In genomic region chr9:21002270-21002626, GRCm38 (mm10) we compare ENCODE assay signal across 8 mouse cellular contexts. TPM values are rescaled to one million over a fixed set of nuclear protein-coding genes. Genes with fewer than 3 reads are reported as not detected.
A peak's percentile ranks its signal among the peaks of the same experiment; 100 is the strongest.
DNase-seq lines count a peak whose midpoint lies in the region; ATAC-seq and TF ChIP-seq lines count a peak whose summit lies in the region.

No protein-coding gene starts in this region.

- TF ChIP-seq POLR2A in myocyte (IDR thresholded peaks at IDR 0.05; ENCODE audit: insufficient read length, low read depth) = no peak

- H3K9me3 ChIP-seq in embryonic facial prominence, embryonic 12.5 days = no peaks in the 10 kb centered on the region

- H3K4me1 ChIP-seq in embryonic facial prominence, embryonic 12.5 days = peaks cover 4% of the 10 kb centered on the region

- H3K27me3 ChIP-seq in embryonic facial prominence, embryonic 12.5 days = no peaks in the 10 kb centered on the region
- no peaks in the 10 kb centered on the region for H3K27me3 ChIP-seq in myocyte (ENCODE audit: control insufficient read depth, insufficient read depth, insufficient read length)

- no peak for ATAC-seq in embryonic facial prominence, embryonic 12.5 days (ENCODE audit: insufficient number of reproducible peaks, insufficient read depth, low FRiP score, low TSS enrichment)
- ATAC-seq in inflammation-experienced regulatory T-cells, adult 6 months = peak; percentile 7

- 13% methylated on average over 7 of the region's 7 CpGs for WGBS in embryonic facial prominence, embryonic 12.5 days

- peaks cover 29% of the 10 kb centered on the region for H3K36me3 ChIP-seq in embryonic facial prominence, embryonic 12.5 days
- no peaks in the 10 kb centered on the region for H3K36me3 ChIP-seq in myocyte (ENCODE audit: control insufficient read depth, insufficient read depth)

- no peak for DNase-seq in layer of hippocampus, adult 2 months (ENCODE audit: low spot score in 2 of 2)
- no peak for DNase-seq in layer of hippocampus, postnatal 14 days (ENCODE audit: low spot score in 2 of 2)
- DNase-seq in embryo, embryonic 9.5 days (ENCODE audit: extremely low spot score) = no peak
- DNase-seq in ovary, postnatal 14 days (ENCODE audit: low spot score) = no peak
- no peak for DNase-seq in testis, postnatal 10 days (ENCODE audit: low spot score)

- peak overlapping the region; percentile 86 for H3K4me2 ChIP-seq in embryonic facial prominence, embryonic 12.5 days (replicated peaks)
- peak overlapping the region; percentile 71 for H3K4me2 ChIP-seq in myocyte (ENCODE audit: low read depth)

- TF ChIP-seq CTCF in layer of hippocampus, adult 2 months (conservative IDR thresholded peaks at IDR 0.05) = no peak

- peak overlapping the region; percentile 94 for H3K27ac ChIP-seq in layer of hippocampus, adult 2 months
- peak overlapping the region; percentile 83; the same call in 1 of the 2 replicates for H3K27ac ChIP-seq in embryonic facial prominence, embryonic 12.5 days

- H3K4me3 ChIP-seq in layer of hippocampus, adult 2 months = peak overlapping the region; percentile 74
- peak overlapping the region; percentile 92 for H3K4me3 ChIP-seq in embryonic facial prominence, embryonic 12.5 days
- peak overlapping the region; percentile 93 for H3K4me3 ChIP-seq in myocyte

- peaks cover 7% of the 10 kb centered on the region for H3K79me2 ChIP-seq in myocyte (ENCODE audit: control insufficient read depth, insufficient read depth)

- peak overlapping the region; percentile 76 for H3K9ac ChIP-seq in embryonic facial prominence, embryonic 12.5 days

- peak overlapping the region; percentile 58 for H3ac ChIP-seq in myocyte (ENCODE audit: control insufficient read depth, insufficient read length)

TF ChIP-seq in myocyte, 11 proteins besides CTCF, POLR2A, EP300 and RAD21:
- TF ChIP-seq CEBPB (IDR thresholded peaks at IDR 0.05; ENCODE audit: insufficient read depth, poor library complexity, severe bottlenecking) = no peak
- no peak for TF ChIP-seq E2F4 (IDR thresholded peaks at IDR 0.05; ENCODE audit: insufficient read depth)
- TF ChIP-seq POLR2AphosphoS2 (IDR thresholded peaks at IDR 0.05; ENCODE audit: insufficient read length, low read depth) = no peak
- TF ChIP-seq SRF (IDR thresholded peaks at IDR 0.05; ENCODE audit: control insufficient read depth, insufficient read length, low read depth) = no peak
- no peak for TF ChIP-seq MAX (IDR thresholded peaks at IDR 0.05; ENCODE audit: low read depth)
- no peak for TF ChIP-seq TCF12 (IDR thresholded peaks at IDR 0.05; ENCODE audit: insufficient read depth, poor library complexity, severe bottlenecking)
- no peak for TF ChIP-seq MYOG (IDR thresholded peaks at IDR 0.05; ENCODE audit: control insufficient read depth in 1 of 3, insufficient read depth in 1 of 3, insufficient read length in 2 of 3, low read depth in 2 of 3)
- TF ChIP-seq REST (IDR thresholded peaks at IDR 0.05; ENCODE audit: insufficient read depth, insufficient read length) = no peak
- TF ChIP-seq USF1 (IDR thresholded peaks at IDR 0.05; ENCODE audit: low read depth) = no peak
- no peak for TF ChIP-seq MYOD1 (IDR thresholded peaks at IDR 0.05; ENCODE audit: control insufficient read depth in 1 of 3, insufficient read length in 2 of 3, low read depth in 2 of 3)
- TF ChIP-seq TCF3 (IDR thresholded peaks at IDR 0.05; ENCODE audit: insufficient read length, low read depth) = no peak

RNA-seq across cellular contexts. Expression of gene Mrpl4, which starts 0.3 kb away (rescaled TPM):
- total RNA-seq in layer of hippocampus, adult 2 months (2021) = 10 to 100 TPM; 63.8 to 64.6 TPM
- 10 to 100 TPM; 60.4 to 62.8 TPM for total RNA-seq in layer of hippocampus, postnatal 14 days (2021)
- polyA plus RNA-seq in embryonic facial prominence, embryonic 12.5 days (2016; fragmentation: Nextera tagmentation; extraction: Ambion mirVana) = 128 TPM in 2 replicates
- polyA plus RNA-seq in inflammation-experienced regulatory T-cells, adult 6 months (2017; shearing (Covaris generic)) = 100 to 1,000 TPM in 2 of 3 experiments, 10 to 100 TPM in 1; 95.6 to 122 (median 112) TPM
- polyA plus RNA-seq in myocyte (2012; fragmentation: generic; extraction: Trizol) = 110 TPM

RNA-seq across cellular contexts. Expression of gene Icam1, which starts 13.5 kb away (rescaled TPM):
- total RNA-seq in layer of hippocampus, adult 2 months (2021) = 1 to 10 TPM; 2.6 to 2.8 TPM
- total RNA-seq in layer of hippocampus, postnatal 14 days (2021) = 1 to 10 TPM; 2.9 to 3.2 TPM
- polyA plus RNA-seq in embryonic facial prominence, embryonic 12.5 days (2016; fragmentation: Nextera tagmentation; extraction: Ambion mirVana) = 8.6 and 9.0 TPM in 2 replicates
- polyA plus RNA-seq in inflammation-experienced regulatory T-cells, adult 6 months (2017; shearing (Covaris generic)) = 10 to 100 TPM; 50.8 to 92.7 (median 68.9) TPM
- polyA plus RNA-seq in myocyte (2012; fragmentation: generic; extraction: Trizol) = 0.06 TPM

RNA-seq across cellular contexts. Expression of gene S1pr2, which starts 25.7 kb away (rescaled TPM):
- total RNA-seq in layer of hippocampus, adult 2 months (2021) = 1 to 10 TPM; 1.1 to 1.6 TPM
- total RNA-seq in layer of hippocampus, postnatal 14 days (2021) = 1 to 10 TPM; 2.1 to 3.5 TPM
- 48.7 and 53.0 TPM in 2 replicates for polyA plus RNA-seq in embryonic facial prominence, embryonic 12.5 days (2016; fragmentation: Nextera tagmentation; extraction: Ambion mirVana)
- polyA plus RNA-seq in inflammation-experienced regulatory T-cells, adult 6 months (2017; shearing (Covaris generic)) = 1 to 10 TPM; 5.1 to 6.4 (median 5.9) TPM
- polyA plus RNA-seq in myocyte (2012; fragmentation: generic; extraction: Trizol) = 5.5 TPM

RNA-seq across cellular contexts. Expression of gene Icam4, which starts 26.9 kb away (rescaled TPM):
- total RNA-seq in layer of hippocampus, adult 2 months (2021) = under 1 TPM; 0.83 to 0.84 TPM
- under 1 TPM; 0.41 to 0.44 TPM for total RNA-seq in layer of hippocampus, postnatal 14 days (2021)
- 1.6 and 2.5 TPM in 2 replicates for polyA plus RNA-seq in embryonic facial prominence, embryonic 12.5 days (2016; fragmentation: Nextera tagmentation; extraction: Ambion mirVana)
- 1 to 10 TPM; 1.6 to 6.3 (median 3.1) TPM for polyA plus RNA-seq in inflammation-experienced regulatory T-cells, adult 6 months (2017; shearing (Covaris generic))
- 0.73 TPM for polyA plus RNA-seq in myocyte (2012; fragmentation: generic; extraction: Trizol)

RNA-seq across cellular contexts. Expression of gene Icam5, which starts 29.6 kb away (rescaled TPM):
- 100 to 1,000 TPM; 363 to 382 TPM for total RNA-seq in layer of hippocampus, adult 2 months (2021)
- total RNA-seq in layer of hippocampus, postnatal 14 days (2021) = 100 to 1,000 TPM; 337 to 341 TPM
- polyA plus RNA-seq in embryonic facial prominence, embryonic 12.5 days (2016; fragmentation: Nextera tagmentation; extraction: Ambion mirVana) = 0.14 and 0.23 TPM in 2 replicates
- polyA plus RNA-seq in inflammation-experienced regulatory T-cells, adult 6 months (2017; shearing (Covaris generic)) = under 1 TPM in 2 of 3 experiments, not detected in 1; 0.25 to 0.31 TPM
- 0.25 TPM for polyA plus RNA-seq in myocyte (2012; fragmentation: generic; extraction: Trizol)
